Mouse (Mus musculus) telencephalon, adult 2 months (tissue): ENCODE measurements at regions not wholly inside any gene's neighbourhood (a gene's known extent, or its start where the extent isn't known, plus 50 kb on each side); places are given as distances from the start of the nearest gene placed in this dataset.

Source experiments
- DNase-seq: peaks from one replicate; pipeline ENCODE4 v3.0.0-alpha.2; 2011; ENCODE audit warnings: low read depth, low spot score

DNA sequence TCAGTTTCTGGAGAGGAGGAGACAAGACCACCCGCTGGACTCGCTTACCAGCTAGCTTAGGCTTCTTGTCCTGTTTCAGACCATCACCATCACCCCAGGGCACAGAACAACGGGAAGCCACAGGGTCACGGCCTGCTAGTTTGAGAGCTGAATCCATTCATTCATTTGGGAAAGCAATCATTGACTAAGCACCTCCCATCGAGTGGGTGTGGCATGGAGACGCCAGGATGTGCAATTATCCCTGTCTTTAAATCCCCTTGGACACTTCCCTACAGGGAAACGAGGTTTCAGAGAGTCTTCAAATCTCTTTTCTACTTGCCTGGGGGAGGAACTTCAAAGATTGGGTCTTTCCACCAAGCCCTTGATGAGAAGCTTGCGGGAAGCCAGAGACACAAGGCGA, 108.7 kb downstream of the 2410131K14Rik start:
- no peak for DNase-seq

DNA sequence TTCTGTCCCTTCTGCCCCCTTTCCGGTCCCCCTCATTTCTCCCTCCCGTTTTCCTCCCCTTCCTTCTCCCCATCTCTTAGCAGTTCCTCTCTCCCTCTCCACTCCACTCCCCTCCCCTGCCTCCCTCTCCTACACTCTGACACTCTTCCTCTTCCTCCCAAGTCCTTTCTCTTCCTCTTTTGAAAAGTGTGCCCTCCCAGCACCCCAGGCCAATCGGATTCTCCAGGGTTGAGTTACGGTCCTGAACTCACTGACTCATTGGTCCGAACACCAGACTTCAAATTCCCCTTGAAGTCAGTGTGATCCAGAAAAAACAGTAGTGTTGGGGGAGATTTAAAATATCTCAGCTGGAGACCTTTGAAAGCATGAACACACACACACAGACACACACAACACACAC, 109.1 kb downstream of the 2410131K14Rik start:
- DNase-seq: no peak

DNA sequence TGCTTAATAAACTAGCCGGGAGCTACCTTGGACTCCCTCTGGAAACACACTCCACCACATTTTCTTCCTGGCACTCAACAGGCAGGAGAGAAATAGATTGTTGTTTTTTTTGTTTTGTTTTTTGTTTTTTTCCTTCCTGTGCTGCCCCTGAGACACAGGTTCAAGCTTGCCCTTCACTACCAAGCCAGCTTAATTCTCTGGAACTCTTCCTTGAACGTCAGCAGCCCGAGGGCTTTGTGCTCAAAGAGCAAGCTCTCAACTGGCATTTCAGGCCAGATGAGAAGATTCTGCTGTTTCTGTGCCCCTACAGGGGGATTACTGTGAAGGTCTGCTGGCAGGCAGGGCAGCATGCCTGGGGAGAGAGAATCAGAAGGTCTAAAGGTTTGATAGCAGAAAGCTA, 109.8 kb downstream of the 2410131K14Rik start:
- no peak for DNase-seq

DNA sequence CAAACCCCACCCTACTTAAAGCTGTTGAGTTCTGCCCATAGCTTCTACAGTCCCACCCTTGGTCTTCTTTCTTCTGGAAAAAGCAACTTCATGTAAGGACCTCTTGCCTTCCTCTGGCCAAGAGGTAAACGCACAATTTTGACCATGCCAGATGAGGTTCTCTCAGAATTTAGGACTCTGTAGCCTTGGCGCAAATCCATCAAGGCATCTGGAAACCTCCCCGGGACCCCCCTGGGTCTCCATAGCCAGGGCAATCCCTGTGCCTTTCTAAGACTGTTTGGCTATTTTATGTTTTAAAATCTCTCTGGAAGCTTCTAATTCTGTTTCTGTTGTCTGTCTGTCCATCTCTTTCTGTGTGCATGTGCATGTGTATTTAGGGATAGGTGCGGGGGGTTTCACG, 110.3 kb downstream of the 2410131K14Rik start:
- DNase-seq: no peak

DNA sequence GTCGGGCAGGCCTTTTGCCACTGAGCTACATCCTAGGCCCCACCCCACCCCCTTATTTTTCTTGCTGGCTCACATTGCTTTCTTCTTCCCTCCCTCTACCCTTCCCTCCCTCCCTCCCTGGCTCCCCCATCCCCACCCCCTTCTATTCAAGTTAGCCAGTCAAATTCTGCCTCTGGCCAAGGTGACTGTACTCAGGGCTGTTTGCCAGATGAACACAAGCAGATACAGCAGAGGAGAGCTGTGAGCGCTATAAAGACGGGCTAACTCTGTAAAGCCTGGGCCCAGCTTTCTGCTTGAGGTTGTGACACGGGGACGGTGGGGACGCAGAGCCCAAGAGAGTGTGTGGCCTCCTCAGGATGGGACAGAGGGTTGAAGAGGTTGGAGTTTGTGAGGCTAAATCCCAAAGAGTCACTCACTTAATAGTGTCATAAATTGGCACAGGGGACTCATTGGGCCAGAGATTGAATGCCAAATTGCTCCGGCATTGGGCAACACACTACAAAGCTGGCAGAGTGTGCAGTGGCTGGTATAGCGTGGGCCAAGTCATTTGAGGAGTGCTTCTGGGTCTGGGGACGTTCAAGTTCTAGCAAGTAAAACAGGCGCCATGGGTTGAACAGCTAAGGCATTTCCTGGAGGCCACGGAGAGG, 110.8 kb downstream of the 2410131K14Rik start:
- no peak for DNase-seq

DNA sequence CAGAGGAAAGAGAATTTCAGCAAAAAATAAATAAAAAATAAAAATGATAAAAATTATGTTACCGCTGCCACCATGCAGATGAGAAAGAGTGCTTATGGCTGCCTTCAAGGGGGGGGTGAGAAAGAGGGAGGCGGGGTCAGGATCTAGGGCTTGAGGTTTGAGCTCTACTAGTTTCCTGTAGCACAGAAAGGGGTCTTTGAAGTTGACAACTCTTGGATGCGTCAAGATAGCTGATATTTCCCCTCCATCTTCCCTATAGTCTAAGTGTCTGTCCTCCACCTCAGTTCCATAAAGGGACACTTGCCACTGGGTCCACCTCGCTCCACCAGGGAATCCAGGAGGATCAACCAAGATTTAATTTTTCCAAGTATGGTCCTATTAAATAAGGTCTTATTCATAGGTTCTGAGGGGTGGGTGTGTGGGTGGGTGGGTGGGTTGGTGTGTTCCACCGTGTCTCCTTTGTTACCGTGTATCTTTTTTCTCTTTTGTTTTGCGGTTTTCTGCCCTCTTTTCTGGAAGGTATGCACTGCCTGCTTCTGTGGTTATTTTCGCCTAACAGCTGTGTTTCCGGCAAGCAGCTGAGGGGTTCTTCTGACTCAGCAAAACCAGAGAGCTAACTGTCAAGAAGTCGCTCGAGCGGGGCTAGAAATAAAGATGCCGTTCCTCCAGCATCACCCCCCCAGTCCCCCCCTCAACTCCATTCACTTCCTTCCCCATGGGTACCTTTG, 114.8 kb downstream of the 2410131K14Rik start:
- peak; percentile 54 for DNase-seq

DNA sequence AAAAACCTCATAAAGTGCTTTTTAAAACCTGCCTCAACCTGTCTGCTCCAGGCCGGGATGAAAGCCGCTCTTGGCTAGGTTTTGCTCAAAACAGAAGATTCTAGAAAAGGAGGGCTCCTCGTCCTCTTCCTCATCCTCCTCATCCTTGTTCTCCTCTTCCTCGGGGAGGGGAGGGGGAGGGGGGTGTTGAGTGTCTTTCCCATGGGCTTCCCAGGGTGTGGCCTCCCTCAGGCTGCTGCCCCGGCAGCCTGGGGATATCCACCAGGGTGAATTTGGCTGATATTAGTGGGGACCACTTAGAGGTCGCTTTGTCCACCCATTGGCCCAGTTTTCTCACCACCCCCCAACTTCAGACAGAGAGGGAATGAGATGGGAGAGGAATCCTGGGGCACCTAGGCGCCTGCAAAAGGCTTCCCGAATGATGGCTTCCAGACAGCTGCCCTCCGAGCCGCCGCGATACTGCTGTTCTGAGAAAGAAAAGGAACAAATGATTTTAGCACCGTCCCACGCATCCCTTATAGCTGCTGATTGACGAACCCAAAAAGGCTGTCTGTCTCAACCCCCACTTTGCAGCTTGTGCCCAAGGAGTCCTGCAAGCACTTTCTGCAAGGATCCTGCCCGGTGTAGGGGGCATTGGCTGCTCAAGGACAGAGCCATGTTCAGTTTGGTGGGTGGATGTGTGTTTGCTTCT, 115.5 kb downstream of the 2410131K14Rik start:
- peak; percentile 43 for DNase-seq

DNA sequence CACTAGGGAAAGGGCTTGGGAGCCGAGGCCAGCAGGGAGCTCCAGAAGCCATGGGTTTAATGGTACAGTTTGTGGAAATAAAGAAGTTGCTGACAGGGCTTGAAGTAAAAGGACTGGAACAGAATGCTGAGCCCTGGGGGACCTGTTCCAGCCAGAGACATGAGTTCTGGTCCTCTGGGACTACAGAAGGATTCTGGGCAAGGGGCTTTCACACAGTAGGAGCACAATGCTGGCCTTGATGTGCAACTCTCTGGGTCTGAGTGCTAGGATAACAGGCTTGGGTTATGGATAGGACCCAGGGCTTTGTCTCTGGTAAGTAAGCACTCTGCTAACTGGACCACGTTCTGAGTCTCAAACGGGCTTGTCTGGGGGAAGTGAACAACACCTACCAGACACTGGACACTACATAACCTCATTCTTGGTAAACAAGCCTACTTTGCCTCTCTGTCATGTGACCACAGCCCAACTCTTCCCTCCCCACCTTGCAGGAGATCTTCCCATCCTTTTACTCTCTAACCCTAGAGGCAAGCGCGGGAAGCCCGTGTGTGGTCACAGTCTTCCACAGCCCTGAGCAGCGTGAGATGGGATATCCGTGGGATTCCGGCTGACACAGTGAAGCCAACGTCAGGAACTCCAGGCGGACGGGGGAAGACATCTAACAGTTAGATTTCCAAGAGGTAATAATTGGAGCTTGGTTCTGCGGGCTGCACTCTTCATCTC, 116.3 kb downstream of the 2410131K14Rik start:
- no peak for DNase-seq

DNA sequence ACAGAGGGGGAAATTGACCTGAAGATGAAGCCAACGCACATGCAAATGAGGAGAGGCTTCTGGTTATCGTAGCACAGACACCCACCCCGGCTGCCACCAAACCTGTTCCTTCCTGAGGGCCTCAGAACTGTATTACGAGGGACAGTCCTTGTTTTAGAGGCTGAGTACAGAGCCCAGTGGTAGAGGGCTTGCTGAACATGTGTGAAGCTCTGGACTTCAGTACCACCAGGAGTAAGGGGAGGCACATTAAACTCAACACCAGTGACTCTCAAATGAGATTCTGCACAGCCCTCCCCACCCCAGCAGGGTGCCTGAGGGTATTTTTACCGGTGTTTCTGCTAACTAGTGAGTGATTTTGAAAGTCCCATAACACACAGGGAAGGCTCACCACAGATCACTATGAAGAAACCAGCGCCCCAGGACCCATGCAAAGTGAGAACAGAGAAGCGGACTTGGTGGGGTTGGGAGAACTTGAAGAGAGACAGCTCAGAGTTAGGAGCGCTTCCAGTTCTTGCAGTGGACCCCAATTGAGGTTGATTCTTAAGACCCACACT, 116.9 kb downstream of the 2410131K14Rik start:
- no peak for DNase-seq

DNA sequence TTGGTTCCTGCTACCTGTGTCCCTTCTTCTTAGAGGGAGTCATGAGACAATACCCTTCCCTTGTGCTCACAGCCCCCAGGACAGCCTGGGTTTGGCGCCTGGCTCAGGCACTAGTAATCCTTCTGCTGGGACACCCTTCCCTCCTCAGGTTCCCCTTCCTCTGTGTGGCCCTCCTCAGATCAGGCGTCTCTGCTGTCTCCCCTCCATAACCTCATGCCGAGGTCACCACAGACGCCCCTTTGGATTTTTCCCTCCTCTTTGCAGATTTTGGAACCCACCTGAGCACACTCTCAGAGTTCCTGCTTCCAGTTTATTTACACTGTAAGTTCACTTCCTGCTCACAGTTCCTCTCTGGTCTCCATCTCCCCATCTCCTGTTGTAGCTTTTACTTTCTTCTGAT, 117.7 kb downstream of the 2410131K14Rik start:
- DNase-seq: no peak

DNA sequence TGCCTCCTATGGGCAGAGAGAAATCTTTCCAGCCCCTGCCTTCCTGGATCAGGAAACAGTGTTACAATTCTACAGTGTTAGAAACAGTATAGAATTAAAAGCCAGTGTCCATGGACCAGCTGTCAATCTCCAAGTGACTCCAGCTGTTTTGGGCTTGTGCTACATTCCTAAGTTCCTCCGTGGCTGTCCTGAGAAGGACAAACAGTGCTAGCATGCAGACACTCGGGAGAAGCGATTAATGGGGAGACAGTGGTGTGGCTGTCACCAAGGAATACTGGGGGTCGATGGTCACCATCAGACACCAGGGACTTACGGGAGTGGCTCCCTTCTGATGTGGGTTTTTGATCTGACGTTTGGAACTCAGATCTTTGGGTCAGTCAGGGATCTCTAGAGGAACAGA, 118.1 kb downstream of the 2410131K14Rik start:
- DNase-seq: no peak

DNA sequence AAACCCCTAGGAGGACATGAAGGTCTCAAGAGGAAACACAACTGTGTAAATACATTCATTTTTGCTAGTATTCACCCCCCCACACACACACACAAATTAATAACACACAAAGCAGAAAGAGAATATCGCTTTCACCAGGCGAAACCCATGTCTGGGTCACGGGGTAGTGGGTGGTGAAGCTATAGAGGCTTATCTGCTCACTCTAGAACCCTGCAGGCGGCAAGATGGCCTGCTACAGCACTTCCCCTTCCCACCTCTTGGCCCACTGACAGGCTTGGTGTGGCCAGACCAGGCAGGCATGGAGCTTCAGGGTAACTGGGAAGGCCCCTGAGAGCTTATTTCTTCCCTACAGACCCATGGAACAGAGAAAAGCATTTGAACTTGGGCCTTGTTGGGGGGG, 119.6 kb downstream of the 2410131K14Rik start:
- no peak for DNase-seq

DNA sequence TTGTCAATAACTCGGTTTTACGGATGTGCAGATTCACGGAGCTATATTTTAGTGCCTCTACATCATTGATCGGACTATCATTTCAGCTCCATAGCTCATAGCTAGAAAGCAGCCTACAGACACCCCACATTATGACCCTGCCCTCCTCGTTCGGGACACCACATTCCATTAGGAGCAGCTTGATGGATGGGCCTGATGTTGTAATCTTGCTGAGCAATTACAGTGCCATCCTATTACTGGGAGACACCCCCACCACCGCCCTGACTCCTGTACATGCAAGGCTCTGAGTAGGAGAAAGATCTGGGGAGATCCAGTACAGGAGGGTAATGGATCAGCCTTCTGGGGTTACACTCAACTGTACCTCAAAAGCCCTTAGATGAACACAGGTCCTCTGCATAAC, 120.2 kb downstream of the 2410131K14Rik start:
- no peak for DNase-seq

DNA sequence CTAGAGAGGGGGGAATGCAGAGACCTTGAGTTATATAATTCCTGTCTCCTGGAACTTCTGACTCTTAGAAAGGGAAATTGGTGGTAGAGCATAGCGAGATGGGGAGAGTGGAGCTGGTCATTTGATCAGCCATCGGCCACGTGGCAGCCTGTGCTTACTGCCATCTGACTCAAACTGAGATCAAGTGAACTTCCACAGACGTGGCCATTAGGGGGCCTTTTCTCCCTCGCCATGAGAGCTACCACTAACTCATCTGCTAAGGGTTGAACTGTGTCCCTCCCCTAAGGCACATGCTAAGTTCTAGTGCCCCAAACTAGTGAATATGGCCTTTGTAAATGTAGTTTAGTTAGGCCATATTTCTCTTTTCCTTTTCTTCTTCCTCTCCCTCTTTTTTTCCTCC, 120.6 kb downstream of the 2410131K14Rik start:
- no peak for DNase-seq

DNA sequence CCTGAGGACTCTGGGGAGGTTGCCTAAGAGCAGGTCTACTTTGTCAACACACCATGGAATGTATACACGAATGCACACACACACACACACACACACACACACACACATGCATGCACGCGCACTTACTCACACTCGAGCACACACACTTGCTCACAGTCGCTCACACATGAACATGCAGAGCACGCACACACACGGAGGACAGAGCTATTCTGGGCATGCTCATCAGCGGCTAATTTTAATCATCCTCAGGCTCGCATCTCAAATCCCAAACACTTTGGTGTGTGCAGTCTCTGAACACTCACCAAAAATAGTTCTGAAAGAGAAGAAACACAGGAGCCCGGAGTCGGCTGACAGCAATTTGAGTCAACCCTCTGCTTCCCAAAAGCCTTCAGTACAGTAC, 122.0 kb downstream of the 2410131K14Rik start:
- peak; percentile 68 for DNase-seq

DNA sequence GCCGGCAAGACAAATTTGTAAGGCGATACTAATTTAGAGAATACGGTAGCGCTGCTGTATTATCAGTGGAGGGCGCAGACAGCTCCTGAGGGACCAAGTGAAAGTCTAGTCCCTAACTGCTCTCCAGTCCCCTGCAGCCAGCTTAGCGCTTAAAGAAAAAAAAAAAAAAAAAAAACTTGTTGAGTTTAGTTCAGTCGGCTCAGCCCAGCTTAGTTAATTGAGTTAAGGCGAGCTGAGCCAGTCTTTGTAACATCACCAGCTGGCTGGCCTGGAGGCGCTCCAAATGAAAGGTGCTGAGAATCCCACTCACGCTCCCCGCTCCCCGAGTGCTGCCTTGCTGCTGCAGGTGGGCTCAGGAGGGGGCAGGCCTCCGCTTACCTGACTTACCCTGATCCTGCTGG, 128.6 kb downstream of the 2410131K14Rik start:
- no peak for DNase-seq

DNA sequence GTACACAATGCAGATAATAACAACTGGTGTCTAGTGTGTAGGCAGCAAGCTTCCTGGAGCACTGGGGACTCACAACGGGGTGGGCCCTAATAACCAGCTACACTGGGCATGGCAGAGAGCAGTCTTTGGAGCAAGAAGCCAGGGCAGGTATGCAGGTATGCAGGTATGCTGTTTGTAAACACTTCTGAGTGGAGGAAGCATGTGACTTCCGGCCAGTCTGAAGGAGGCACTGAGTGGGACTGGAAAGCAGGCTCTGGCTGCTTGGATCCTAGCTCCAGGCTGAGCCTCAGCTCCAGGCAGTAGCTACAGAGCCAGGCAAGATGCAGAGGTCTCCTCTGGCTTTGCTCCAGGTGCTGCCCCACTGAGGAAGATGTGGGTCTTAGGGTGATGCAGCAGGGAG, 129.9 kb downstream of the 2410131K14Rik start:
- DNase-seq: no peak

DNA sequence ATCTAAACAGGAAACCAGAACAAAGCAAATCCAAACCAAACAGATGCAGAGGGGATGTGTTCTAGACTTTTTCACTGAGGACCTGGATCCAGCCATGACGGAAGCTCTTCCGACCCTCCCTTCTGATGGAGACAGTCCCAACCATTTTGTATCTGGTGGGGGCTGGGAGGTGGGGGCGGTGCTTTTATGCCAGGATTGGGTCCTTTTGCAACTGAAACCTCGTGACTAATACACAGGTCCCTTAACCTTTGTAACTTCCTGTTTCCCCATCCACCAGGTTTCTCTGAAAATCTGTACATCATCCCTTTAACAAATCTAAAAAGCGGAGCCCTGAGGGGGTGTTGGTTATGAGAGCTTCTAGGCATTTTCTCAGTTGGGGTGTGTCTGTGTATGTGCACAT, 130.9 kb downstream of the 2410131K14Rik start:
- DNase-seq: no peak

DNA sequence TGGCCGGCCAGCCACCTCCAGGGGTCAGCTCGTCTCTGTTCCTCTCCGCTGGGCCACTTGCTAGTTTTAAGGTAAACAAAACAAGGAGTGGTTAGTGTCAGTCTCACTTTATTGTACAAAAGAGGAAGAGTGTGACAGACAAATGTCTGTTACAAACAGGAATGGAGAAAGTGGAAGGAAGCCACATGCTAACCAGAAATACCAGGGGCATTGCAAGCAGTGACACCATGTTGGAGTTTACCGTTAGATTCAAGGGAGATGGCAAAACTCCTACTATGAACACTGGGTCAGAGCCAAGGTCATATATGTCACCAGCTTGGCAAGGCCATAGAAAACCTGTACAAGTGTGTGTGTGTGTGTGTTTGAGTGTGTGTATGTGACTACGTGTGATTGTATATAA, 131.5 kb downstream of the 2410131K14Rik start:
- DNase-seq: no peak

DNA sequence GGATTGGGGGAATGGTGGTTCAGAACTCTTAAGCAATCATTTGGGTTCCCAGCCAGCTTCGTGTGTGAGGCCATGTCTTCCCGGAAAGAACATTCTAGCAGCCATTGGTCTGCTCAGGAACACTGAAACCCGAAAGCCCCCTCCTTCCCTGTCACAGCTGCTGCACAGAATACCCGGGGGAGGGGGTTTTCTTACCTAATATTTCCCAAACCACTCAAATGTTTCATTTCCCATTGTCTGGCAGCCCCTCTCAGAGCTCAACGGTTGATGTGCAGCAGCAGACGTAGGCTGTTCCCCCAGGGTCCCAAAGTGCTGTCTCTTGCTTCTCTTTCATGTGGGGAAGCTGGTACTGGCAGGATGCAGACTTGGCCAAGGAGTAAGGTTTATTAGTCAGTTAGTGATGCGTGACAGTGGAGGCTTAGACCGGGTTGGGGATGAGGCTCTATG, 132.4 kb downstream of the 2410131K14Rik start:
- no peak for DNase-seq

DNA sequence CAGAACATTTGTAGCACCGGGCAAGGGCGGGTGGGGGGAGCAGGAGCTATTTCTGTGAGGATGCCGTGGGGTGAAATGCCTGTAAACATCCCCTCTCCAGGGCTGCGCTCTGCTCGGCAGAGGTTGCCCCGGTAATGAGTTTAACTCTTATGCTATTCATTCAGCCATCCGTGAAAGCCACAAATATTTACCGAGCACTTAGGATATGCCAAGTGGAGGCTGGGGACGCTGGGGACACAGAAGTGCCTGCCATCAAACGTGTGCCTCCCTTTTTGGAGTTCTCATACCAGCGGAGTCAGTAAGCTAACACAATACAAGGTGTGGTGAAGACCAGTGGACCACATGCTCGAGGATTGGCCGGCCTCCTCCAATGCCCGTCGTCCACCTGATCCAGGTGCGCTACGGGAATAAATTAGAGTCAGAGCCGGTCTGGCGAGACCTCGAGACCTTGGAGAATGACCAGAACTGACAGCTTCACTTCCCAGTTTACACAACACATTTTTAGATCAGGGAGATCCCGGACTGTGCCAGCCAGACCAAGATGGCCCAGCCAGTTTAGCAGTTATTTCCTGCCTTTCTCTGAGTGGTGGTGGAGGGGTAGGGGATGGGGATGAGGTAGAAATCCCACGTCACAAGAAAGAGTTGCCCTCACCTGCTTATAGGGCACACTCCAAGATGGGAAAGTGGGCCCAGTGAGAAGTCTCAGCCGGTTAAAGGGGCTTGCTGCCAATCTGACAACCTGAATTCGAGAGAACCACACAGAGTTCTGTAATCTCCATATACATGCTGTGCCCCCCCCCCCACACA, 134.4 kb downstream of the 2410131K14Rik start:
- DNase-seq: no peak
